Mouse (Mus musculus) intestine, postnatal 0 days (tissue): ENCODE data around the gene Ms4a10. TPM values are rescaled to one million over a fixed set of nuclear protein-coding genes. Genes with fewer than 3 reads are reported as not detected.
A peak's percentile ranks its signal among the peaks of the same experiment; 100 is the strongest.

Source experiments
- ATAC-seq: fragments of 200-750 bp; cut with Nextera tagmentation; 2 replicates; pipeline ENCODE4 v1.8.0; 2017; ENCODE audit warnings: mild to moderate bottlenecking, moderate TSS enrichment, moderate library complexity
- H3K27ac ChIP-seq: fragments of 300-500 bp; sonication (generic); 2 replicates; pipeline ENCODE4 v1.5.1; 2014; ENCODE audit warnings: mild to moderate bottlenecking, low read depth, low read length, moderate library complexity
- H3K27me3 ChIP-seq: fragments of 300-500 bp; sonication (generic); replicated peaks from 2 replicates; pipeline ENCODE4 v1.6.1; 2014; ENCODE audit warnings: low read length, mixed read lengths; ENCODE audit not compliant: control insufficient read depth, insufficient read depth
- H3K36me3 ChIP-seq: fragments of 300-500 bp; sonication (generic); 2 replicates; pipeline ENCODE4 v1.6.1; 2014; ENCODE audit warnings: mild to moderate bottlenecking, moderate library complexity; ENCODE audit not compliant: control insufficient read depth, insufficient read depth
- H3K4me1 ChIP-seq: fragments of 300-500 bp; sonication (generic); replicated peaks from 2 replicates; pipeline ENCODE4 v1.6.1; 2014; ENCODE audit warnings: antibody characterized with exemption, low read length, mixed read lengths; ENCODE audit not compliant: control insufficient read depth, insufficient read depth
- H3K4me2 ChIP-seq: fragments of 300-500 bp; sonication (generic); replicated peaks from 2 replicates; pipeline ENCODE4 v1.6.1; 2014; ENCODE audit warnings: low read depth, mild to moderate bottlenecking, moderate library complexity
- H3K4me3 ChIP-seq: fragments of 300-500 bp; sonication (generic); 2 replicates; pipeline ENCODE4 v1.5.1; 2014; ENCODE audit warnings: low read depth, low read length
- H3K9ac ChIP-seq: fragments of 300-500 bp; sonication (generic); 2 replicates; pipeline ENCODE4 v1.6.1; 2014; ENCODE audit warnings: mild to moderate bottlenecking, low read depth, low read length
- H3K9me3 ChIP-seq: fragments of 300-500 bp; sonication (generic); 2 replicates; pipeline ENCODE4 v1.6.1; 2016; ENCODE audit warnings: mixed run types; ENCODE audit not compliant: control insufficient read depth
- CTCF ChIP-seq: sonication (generic); IDR thresholded peaks from 2 replicates; pipeline ENCODE4 v1.5.1; 2016; ENCODE audit warnings: low read depth, mild to moderate bottlenecking, control low read depth, antibody characterized with exemption, moderate library complexity
- WGBS: fragments of 180-500 bp; shearing (Covaris S2); extraction: QIAGEN DNeasy Blood & Tissue Kit; methylation state at CpG from one replicate; pipeline ENCODE4 v1.1.7; 2014; 5-methylcytosine and 5-hydroxymethylcytosine counted together
- polyA plus RNA-seq: library from polyadenylated mRNA; unstranded; fragments of >200 nt; fragmentation: Nextera tagmentation; extraction: Ambion mirVana; gene quantifications from 2 replicates; pipeline ENCODE4 v1.2.1, GENCODE M21; 2015

The Ms4a10 gene
- polyA plus RNA-seq, 1 experiment from 2014 or later, result 854 TPM

DNA sequence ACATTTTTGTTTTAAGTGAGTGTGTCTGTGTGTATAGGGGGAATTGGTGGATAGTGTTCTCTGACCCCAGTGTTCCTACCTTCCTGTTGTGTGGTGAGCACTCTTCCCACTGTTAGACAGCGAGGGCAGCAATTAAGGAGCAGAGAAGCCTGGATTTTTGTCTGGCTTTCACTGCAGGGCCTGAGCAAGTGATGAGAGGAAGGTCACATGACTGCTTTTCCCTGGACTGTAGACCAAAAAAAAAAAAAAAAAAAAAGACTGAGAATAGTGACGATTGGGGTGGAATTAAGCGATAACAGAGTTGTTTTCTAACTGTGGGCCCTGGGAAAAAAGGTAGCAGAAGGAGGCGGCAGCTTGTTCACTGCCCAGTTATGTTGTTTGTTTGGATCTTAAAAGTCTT is 47.8 kb downstream of the Ms4a10 start:
- Histone ChIP-seq H3K4me1 (peaks cover 3% of the 10 kb centered on the region; the same call in 1 of the 2 replicates), H3K9me3 (no peaks in the 10 kb centered on the region), H3K36me3 (no peaks in the 10 kb centered on the region), H3K27me3 (no peaks in the 10 kb centered on the region), H3K9ac (no peak overlapping the region), H3K27ac (no peak overlapping the region), H3K4me3 (no peak overlapping the region), H3K4me2 (no peak overlapping the region)
- ATAC-seq, result no peak
- 49% methylated on average over 4 of the region's 4 CpGs for WGBS
- no peak for TF ChIP-seq CTCF

DNA sequence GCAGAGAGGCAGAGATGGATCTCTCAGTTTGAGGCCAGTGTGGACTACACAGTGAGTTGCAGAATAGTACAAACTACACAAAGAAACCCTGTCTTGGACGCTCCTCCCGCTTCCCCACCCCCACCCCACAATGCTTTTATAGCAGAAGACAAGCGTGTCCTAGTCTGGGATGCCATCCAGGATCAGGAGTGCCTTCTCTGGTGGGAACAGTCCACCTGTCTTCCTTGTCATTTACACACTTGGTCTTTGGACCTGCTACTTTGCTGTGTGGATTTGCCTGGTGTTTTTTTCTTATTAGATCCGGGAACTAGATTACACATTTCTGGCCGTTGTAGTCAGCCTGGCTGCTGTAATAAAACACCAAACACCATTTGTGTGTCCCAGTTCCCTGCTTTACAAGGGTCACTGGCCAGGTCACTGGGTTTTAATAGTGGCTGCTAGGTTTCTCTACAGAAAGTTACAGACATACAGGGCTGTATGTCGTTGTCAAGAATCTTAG is 48.3 kb downstream of the Ms4a10 start:
- WGBS, result 24% methylated on average over 6 of the region's 6 CpGs
- H3K27me3 ChIP-seq, result no peaks in the 10 kb centered on the region
- H3K4me2 ChIP-seq, result no peak overlapping the region
- H3K4me1 ChIP-seq, result peaks cover 3% of the 10 kb centered on the region; the same call in 1 of the 2 replicates
- H3K36me3 ChIP-seq, result no peaks in the 10 kb centered on the region
- TF ChIP-seq CTCF, result no peak
- no peaks in the 10 kb centered on the region for H3K9me3 ChIP-seq
- H3K4me3 ChIP-seq, result no peak overlapping the region
- H3K9ac ChIP-seq, result no peak overlapping the region
- H3K27ac ChIP-seq, result no peak overlapping the region
- peak; percentile 84 for ATAC-seq

DNA sequence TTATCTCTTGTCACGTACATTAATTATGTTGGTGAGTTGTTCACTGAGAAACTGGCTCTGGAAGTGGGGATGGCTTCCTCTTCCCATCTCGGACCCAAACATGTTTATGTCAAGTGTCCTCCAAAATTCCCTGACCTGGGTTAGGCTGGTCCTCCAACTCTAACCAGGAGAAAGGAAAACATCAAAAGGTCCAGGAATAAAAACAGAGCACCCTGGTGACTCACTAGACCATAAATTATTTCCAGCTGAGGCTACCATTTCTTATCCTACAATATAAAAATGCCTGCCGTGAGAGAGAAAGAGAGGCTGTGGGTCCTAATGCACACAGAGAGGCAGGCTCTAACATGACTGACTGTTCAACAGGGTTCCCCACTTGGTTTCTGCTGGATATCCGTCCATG is 50.2 kb downstream of the Ms4a10 start:
- H3K27me3 ChIP-seq, result no peaks in the 10 kb centered on the region
- H3K9ac ChIP-seq, result no peak overlapping the region
- no peak overlapping the region for H3K4me2 ChIP-seq
- no peaks in the 10 kb centered on the region for H3K9me3 ChIP-seq
- H3K4me3 ChIP-seq, result no peak overlapping the region
- no peak for TF ChIP-seq CTCF
- H3K36me3 ChIP-seq, result no peaks in the 10 kb centered on the region
- WGBS, result 40% methylated on average over 4 of the region's 4 CpGs
- no peak overlapping the region for H3K27ac ChIP-seq
- ATAC-seq, result no peak
- peaks cover 3% of the 10 kb centered on the region; the same call in 1 of the 2 replicates for H3K4me1 ChIP-seq

DNA sequence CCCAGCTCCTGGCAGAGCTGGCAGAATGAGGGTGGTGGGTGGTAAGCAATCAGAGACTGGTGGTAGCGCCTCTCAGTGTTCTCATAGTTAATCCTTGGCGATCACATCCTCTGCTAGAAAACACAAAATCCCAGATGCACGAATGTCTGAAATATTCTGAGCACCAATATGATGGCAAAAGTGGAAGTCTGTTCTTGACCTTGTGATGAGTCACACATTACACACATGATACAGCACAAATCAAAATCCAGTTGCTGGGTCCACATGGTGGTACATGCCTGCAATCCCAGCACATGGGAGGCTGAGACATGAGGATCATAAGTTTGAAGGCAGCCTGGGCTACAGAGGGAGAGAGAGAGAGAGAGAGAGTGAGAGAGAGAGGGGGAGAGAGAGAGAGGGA is 53.4 kb downstream of the Ms4a10 start:
- WGBS, result 80% methylated on average over 3 of the region's 3 CpGs
- Histone ChIP-seq H3K27me3 (no peaks in the 10 kb centered on the region), H3K27ac (no peak overlapping the region), H3K4me2 (no peak overlapping the region), H3K4me3 (no peak overlapping the region), H3K9ac (no peak overlapping the region), H3K36me3 (no peaks in the 10 kb centered on the region), H3K4me1 (no peaks in the 10 kb centered on the region), H3K9me3 (no peaks in the 10 kb centered on the region)
- no peak for ATAC-seq
- TF ChIP-seq CTCF, result no peak

DNA sequence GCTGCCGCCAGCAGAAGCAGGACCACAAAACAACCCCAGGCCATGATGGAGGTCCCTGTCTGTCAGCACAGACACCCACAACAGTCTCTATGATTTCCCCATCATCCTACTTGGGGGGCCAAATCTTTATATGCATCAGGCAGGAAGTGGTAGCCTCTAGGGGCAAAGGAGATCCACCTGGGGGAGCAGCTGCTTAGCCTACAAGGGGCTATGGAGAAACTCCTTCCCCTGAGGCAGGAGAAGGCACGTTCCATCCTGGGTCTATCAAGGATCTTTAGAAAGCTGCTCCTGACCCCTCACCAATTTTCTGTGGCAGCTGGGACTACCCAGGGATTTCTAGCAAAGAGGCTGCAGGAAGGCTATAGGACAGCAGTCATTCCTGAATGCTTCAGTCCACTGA is 53.9 kb downstream of the Ms4a10 start, which contains the start of gene Zp1:
Gene Zp1, minus strand, starts transcription at position 101 of the 400 bp plus-strand sequence.
- H3K4me1 ChIP-seq, result no peaks in the 10 kb centered on the region
- no peak within 1 kb of the TSS for H3K4me3 ChIP-seq
- no peak for ATAC-seq
- no peak for TF ChIP-seq CTCF
- no peak within 1 kb of the TSS for H3K9ac ChIP-seq
- no peaks in the 10 kb centered on the region for H3K36me3 ChIP-seq
- H3K27me3 ChIP-seq, result no peaks in the 10 kb centered on the region
- no peaks in the 10 kb centered on the region for H3K9me3 ChIP-seq
- H3K27ac ChIP-seq, result no peak within 1 kb of the TSS
- no peak within 1 kb of the TSS for H3K4me2 ChIP-seq
- WGBS, result 63% methylated on average over 2 of the region's 2 CpGs

DNA sequence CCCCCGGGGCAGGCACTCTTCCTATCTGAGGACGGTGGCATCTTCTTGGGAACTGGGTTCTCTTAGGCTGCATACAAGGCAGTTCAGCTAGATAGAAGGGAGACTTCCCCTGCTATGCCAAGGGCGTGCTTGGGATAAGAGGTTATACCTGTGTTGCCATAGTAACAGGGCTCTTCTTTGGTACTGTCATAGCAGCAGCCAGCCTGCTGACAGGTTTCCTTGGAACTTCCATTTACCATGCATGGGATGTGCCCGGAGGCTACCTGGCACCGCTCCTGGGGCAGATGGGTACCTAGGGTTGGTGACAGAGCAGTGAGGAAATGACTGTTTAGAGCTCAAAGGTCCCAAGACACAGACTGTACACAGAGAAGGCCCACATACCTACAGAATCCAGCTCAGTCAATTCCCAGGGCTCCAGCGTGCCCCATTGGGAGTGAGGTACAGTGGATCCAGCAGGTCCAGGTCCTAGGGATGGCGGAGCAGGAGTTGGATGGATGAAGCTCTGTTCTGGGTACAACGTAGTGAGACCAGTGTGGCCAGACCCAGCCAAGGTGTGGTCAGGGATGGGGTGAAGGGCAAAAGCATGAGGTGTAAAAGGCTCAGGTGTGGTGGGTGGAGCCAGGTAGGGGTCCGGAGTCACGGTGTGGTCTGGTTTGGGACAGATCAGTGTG is 56.0 kb downstream of the Ms4a10 start:
- H3K4me1 ChIP-seq, result no peaks in the 10 kb centered on the region
- H3K9ac ChIP-seq, result no peak overlapping the region
- H3K27me3 ChIP-seq, result no peaks in the 10 kb centered on the region
- H3K4me2 ChIP-seq, result no peak overlapping the region
- no peak overlapping the region for H3K4me3 ChIP-seq
- 0 out of 2 replicates have a peak, but pooled peaks have one; percentile 9 for ATAC-seq
- no peaks in the 10 kb centered on the region for H3K36me3 ChIP-seq
- no peak for TF ChIP-seq CTCF
- no peak overlapping the region for H3K27ac ChIP-seq
- no peaks in the 10 kb centered on the region for H3K9me3 ChIP-seq
- WGBS, result 82% methylated on average over 10 of the region's 10 CpGs
